Mouse (Mus musculus) central nervous system, embryonic 11.5 days (tissue): Measurements from ENCODE around the gene Spib. TPM values are rescaled to one million over a fixed set of nuclear protein-coding genes. Genes with fewer than 3 reads are reported as not detected.

Source experiments
- polyA plus RNA-seq: library from polyadenylated mRNA; depleted of rRNA; stranded (reverse); fragments of >200 nt; gene quantifications from 2 replicates; pipeline ENCODE4 v1.2.3, GENCODE M21; 2012; rRNA removed

The Spib gene
- 0.07 and 0.09 TPM in 2 replicates for polyA plus RNA-seq

GRCm38 (mm10) chr7:44531946-44532732 is at the start of gene Spib:
TSS of gene Spib (minus strand) at chr7:44532071.

GRCm38 (mm10) chr7:44572213-44572701 is 40.4 kb upstream of the Spib start, which contains the start of gene Napsa:
TSS of gene Napsa (plus strand) at chr7:44572380.

GRCm38 (mm10) chr7:44553826-44554225 is 22.0 kb upstream of the Spib start, which contains the start of gene Nr1h2:
TSS of gene Nr1h2 (minus strand) at chr7:44553951.

GRCm38 (mm10) chr7:44548497-44549087 is 16.7 kb upstream of the Spib start, which contains the start of gene Pold1:
TSS of gene Pold1 (minus strand) at chr7:44548849.

GRCm38 (mm10) chr7:44524502-44524901 is 7.4 kb downstream of the Spib start, which contains the start of gene Mybpc2:
TSS of gene Mybpc2 (minus strand) at chr7:44524656.

GRCm38 (mm10) chr7:44495992-44496770 is 35.7 kb downstream of the Spib start, which contains the start of the genes Emc10 and Fam71e1:
TSS of gene Emc10 (minus strand) at chr7:44496529.
TSS of gene Fam71e1 (plus strand) at chr7:44496581.

Other genes with a start within 250 kb of the Spib start
- 1.2 and 1.5 TPM in 2 replicates for gene Clec11a, start 225.2 kb downstream of the Spib start, polyA plus RNA-seq
- gene Shank1, start 221.8 kb downstream of the Spib start, polyA plus RNA-seq, result 7.0 and 8.0 TPM in 2 replicates
- gene Syt3, start 148.0 kb downstream of the Spib start, polyA plus RNA-seq, result 1.9 and 2.4 TPM in 2 replicates
- 2.5 and 6.3 TPM in 2 replicates for gene 1700008O03Rik, start 146.3 kb downstream of the Spib start, polyA plus RNA-seq
- 62.6 and 90.8 TPM in 2 replicates for gene Lrrc4b, start 103.1 kb downstream of the Spib start, polyA plus RNA-seq
- 7.5 and 7.7 TPM in 2 replicates for gene Aspdh, start 66.7 kb downstream of the Spib start, polyA plus RNA-seq
- gene Josd2, start 64.1 kb downstream of the Spib start, polyA plus RNA-seq, result 91.6 and 95.2 TPM in 2 replicates
- gene Emc10, start 35.5 kb downstream of the Spib start, polyA plus RNA-seq, result 102 and 117 TPM in 2 replicates
- 28.7 and 40.6 TPM in 2 replicates for gene Fam71e1, start 35.5 kb downstream of the Spib start, polyA plus RNA-seq
- 0.01 TPM in 1 of 2 replicates, not detected in the other for gene Mybpc2, start 7.4 kb downstream of the Spib start, polyA plus RNA-seq
- 107 and 108 TPM in 2 replicates for gene Pold1, start 16.8 kb upstream of the Spib start, polyA plus RNA-seq
- gene Nr1h2, start 21.9 kb upstream of the Spib start, polyA plus RNA-seq, result 76.6 and 80.4 TPM in 2 replicates
- gene Napsa, start 40.3 kb upstream of the Spib start, polyA plus RNA-seq, result 0.13 and 0.20 TPM in 2 replicates
- gene Kcnc3, start 58.6 kb upstream of the Spib start, polyA plus RNA-seq, result 8.0 and 8.3 TPM in 2 replicates
- 1.2 TPM in 2 replicates for gene Myh14, start 138.8 kb upstream of the Spib start, polyA plus RNA-seq
- not detected in 2 replicates for gene Izumo2, start 176.7 kb upstream of the Spib start, polyA plus RNA-seq
- 29.7 and 35.3 TPM in 2 replicates for gene Vrk3, start 216.3 kb upstream of the Spib start, polyA plus RNA-seq
- 2.1 and 2.2 TPM in 2 replicates for gene Zfp473, start 219.0 kb upstream of the Spib start, polyA plus RNA-seq